Mouse (Mus musculus) lung, embryonic 16.5 days (tissue): ENCODE measurements around the gene Atcay. TPM values are rescaled to one million over a fixed set of nuclear protein-coding genes. Genes with fewer than 3 reads are reported as not detected.

Experiments
- ATAC-seq: fragments of 200-750 bp; cut with Nextera tagmentation; 2 replicates; pipeline ENCODE4 v1.8.0; 2017; ENCODE audit warnings: low read depth, mild to moderate bottlenecking, moderate library complexity
- H3K27ac ChIP-seq: fragments of 300-500 bp; sonication (generic); 2 replicates; pipeline ENCODE4 v1.5.1; 2014; ENCODE audit warnings: mild to moderate bottlenecking, control low read depth, low read length
- H3K27me3 ChIP-seq: fragments of 300-500 bp; sonication (generic); 2 replicates; pipeline ENCODE4 v1.6.1; 2014; ENCODE audit warnings: low read depth, low read length, mixed read lengths; ENCODE audit not compliant: control insufficient read depth, insufficient read depth
- H3K36me3 ChIP-seq: fragments of 300-500 bp; sonication (generic); 2 replicates; pipeline ENCODE4 v1.6.1; 2014; ENCODE audit warnings: low read length; ENCODE audit not compliant: control insufficient read depth, insufficient read depth
- H3K4me1 ChIP-seq: fragments of 300-500 bp; sonication (generic); replicated peaks from 2 replicates; pipeline ENCODE4 v1.6.1; 2014; ENCODE audit warnings: low read length, mixed read lengths; ENCODE audit not compliant: control insufficient read depth, insufficient read depth
- H3K4me2 ChIP-seq: fragments of 300-500 bp; sonication (generic); 2 replicates; pipeline ENCODE4 v1.6.1; 2014; ENCODE audit warnings: low read depth, low read length, control low read depth
- H3K4me3 ChIP-seq: fragments of 300-500 bp; sonication (generic); 2 replicates; pipeline ENCODE4 v1.5.1; 2014; ENCODE audit warnings: mild to moderate bottlenecking, low read length, control low read depth
- H3K9ac ChIP-seq: fragments of 300-500 bp; sonication (generic); 2 replicates; pipeline ENCODE4 v1.6.1; 2014; ENCODE audit warnings: low read length, control low read depth
- H3K9me3 ChIP-seq: fragments of 300-500 bp; sonication (generic); 2 replicates; pipeline ENCODE4 v1.6.1; 2016; ENCODE audit warnings: low read length; ENCODE audit not compliant: control insufficient read depth
- WGBS: fragments of 180-500 bp; shearing (Covaris S2); extraction: QIAGEN DNeasy Blood & Tissue Kit; methylation state at CpG from one replicate; pipeline ENCODE4 v1.1.7; 2014; 5-methylcytosine and 5-hydroxymethylcytosine counted together
- polyA plus RNA-seq: library from polyadenylated mRNA; unstranded; fragments of >200 nt; fragmentation: Nextera tagmentation; extraction: Ambion mirVana; gene quantifications from 2 replicates; pipeline ENCODE4 v1.2.1, GENCODE M21; 2015

Gene Atcay
- polyA plus RNA-seq, 1 experiment from 2014 or later = 0.36 TPM

DNA sequence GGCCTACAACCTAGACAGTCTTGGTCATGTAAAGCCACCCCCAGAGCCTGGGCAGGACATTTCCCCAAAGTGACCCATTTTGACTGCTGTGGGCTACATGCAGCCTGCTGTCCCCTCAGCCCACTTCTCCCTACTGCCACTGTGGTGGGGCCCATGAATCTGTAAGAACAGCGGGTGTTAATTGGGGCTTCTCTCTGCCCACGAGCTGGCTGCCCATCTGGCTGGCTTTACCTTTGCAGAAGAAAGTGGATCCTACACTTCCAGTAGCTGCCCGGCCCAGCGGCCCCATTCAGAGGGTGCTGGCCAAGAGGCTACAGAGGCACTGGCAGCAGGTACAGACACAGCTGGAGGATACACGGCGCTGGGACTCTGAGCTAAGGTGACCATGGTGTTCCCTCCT lies 14.5 kb upstream of the Atcay start:
- Histone ChIP-seq H3K36me3 (no peaks in the 10 kb centered on the region), H3K9ac (peak overlapping the region; percentile 20; the same call in 1 of the 2 replicates), H3K4me3 (no peak overlapping the region), H3K4me1 (no peaks in the 10 kb centered on the region), H3K4me2 (no peak overlapping the region), H3K27me3 (peaks cover 7% of the 10 kb centered on the region), H3K9me3 (no peaks in the 10 kb centered on the region), H3K27ac (no peak overlapping the region)
- WGBS = 75% methylated on average over 6 of the region's 6 CpGs
- ATAC-seq = no peak

DNA sequence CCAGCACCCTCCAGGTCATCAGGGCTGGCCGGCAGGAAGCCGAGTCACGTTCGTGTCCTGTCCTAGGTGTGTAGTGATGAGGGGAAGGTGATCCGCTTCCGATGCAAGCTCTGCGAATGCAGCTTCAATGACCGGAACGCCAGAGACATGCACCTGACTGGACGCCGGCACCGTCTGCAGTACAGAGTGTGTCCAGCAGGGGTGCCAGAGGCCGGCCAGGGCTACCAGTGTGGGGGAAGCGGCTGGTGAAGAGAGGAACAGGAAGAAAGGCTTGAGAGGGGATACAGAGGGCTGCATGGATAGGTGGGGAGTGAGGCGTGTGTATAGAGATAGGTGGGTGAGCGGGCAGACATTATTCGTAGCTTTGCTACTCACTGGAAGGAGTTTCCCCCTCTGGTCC lies 14.0 kb upstream of the Atcay start:
- no peaks in the 10 kb centered on the region for H3K9me3 ChIP-seq
- peak; percentile 57; the same call in 1 of the 2 replicates for ATAC-seq
- H3K4me1 ChIP-seq = no peaks in the 10 kb centered on the region
- no peak overlapping the region for H3K27ac ChIP-seq
- H3K4me2 ChIP-seq = no peak overlapping the region
- H3K36me3 ChIP-seq = no peaks in the 10 kb centered on the region
- no peak overlapping the region for H3K9ac ChIP-seq
- peaks cover 13% of the 10 kb centered on the region for H3K27me3 ChIP-seq
- H3K4me3 ChIP-seq = no peak overlapping the region
- 5% methylated on average over 17 of the region's 17 CpGs for WGBS

DNA sequence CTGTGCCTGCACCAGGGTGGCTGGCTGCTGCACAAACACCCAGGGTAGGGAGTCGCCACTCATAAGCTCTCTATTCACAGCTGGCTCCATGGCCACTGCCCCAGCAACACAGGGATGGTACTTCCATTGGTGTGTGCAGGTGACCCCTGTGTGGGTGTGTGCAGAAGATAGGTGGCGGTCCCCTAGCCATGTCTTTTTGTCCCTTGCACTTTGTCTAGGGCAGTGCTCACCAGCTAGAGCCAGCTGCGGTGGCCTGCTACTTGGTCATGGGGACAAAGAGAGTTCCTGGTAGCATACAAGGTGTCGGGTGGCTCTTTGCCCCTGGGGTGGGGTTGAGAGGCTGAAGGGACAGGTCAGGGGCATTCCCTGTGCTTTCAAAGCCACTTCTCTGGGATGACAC lies 13.5 kb upstream of the Atcay start:
- no peaks in the 10 kb centered on the region for H3K9me3 ChIP-seq
- H3K27me3 ChIP-seq = peaks cover 17% of the 10 kb centered on the region
- H3K4me2 ChIP-seq = no peak overlapping the region
- no peaks in the 10 kb centered on the region for H3K36me3 ChIP-seq
- no peak overlapping the region for H3K4me3 ChIP-seq
- ATAC-seq = 0 out of 2 replicates have a peak, but pooled peaks have one; percentile 6
- 75% methylated on average over 4 of the region's 4 CpGs for WGBS
- H3K4me1 ChIP-seq = no peaks in the 10 kb centered on the region
- H3K9ac ChIP-seq = no peak overlapping the region
- no peak overlapping the region for H3K27ac ChIP-seq

DNA sequence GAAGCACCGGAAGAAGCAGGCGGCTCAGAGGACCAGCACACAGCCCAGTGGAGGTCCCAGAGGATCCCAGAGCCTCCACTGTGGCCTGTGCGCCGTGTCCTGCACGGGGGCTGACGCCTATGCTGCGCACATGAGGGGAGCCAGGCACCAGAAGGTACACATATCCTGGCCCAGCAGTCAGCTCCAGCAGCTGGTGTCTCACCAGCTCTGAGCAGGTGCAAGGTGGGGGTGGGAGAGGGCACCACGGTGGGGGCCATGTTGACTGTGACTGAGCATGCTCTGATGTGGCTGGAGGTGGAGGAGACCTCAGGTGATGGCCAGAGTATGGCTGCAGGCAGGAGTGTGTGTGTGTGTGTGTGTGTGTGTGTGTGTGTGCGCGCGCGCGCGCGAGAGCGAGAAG lies 11.4 kb upstream of the Atcay start:
- no peak overlapping the region for H3K4me3 ChIP-seq

DNA sequence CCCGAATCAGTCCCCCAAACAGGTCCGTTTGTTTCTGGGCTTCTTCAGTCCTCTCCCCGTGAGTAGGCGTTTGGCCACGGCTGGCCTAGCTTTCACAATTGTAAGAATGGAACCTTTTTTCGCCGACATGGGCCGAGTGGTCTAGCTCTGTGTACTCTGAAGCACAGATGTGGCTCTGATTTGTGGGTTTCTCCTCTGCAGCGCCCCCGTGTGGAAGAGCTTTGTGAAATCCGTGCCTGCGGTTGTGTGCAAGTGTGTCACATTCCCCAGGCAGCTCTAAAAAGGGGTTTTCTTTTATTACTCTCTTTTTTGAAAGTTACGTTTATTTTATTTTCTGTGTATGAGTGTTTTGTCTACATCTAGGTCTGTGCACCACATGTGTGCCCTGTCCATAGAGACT lies 10.2 kb upstream of the Atcay start:
- Histone ChIP-seq H3K4me3 (no peak overlapping the region), H3K27ac (no peak overlapping the region), H3K4me2 (no peak overlapping the region), H3K36me3 (no peaks in the 10 kb centered on the region), H3K9ac (no peak overlapping the region), H3K4me1 (no peaks in the 10 kb centered on the region), H3K9me3 (no peaks in the 10 kb centered on the region), H3K27me3 (peaks cover 20% of the 10 kb centered on the region)
- WGBS = 21% methylated on average over 13 of the region's 13 CpGs
- no peak for ATAC-seq

More for the DNA sequence above, 11.4 kb upstream of the Atcay start:
- Histone ChIP-seq H3K9me3 (no peaks in the 10 kb centered on the region), H3K9ac (no peak overlapping the region), H3K36me3 (no peaks in the 10 kb centered on the region), H3K27me3 (peaks cover 20% of the 10 kb centered on the region), H3K4me2 (no peak overlapping the region), H3K27ac (no peak overlapping the region), H3K4me1 (no peaks in the 10 kb centered on the region)
- ATAC-seq = no peak
- 89% methylated on average over 16 of the region's 16 CpGs for WGBS

DNA sequence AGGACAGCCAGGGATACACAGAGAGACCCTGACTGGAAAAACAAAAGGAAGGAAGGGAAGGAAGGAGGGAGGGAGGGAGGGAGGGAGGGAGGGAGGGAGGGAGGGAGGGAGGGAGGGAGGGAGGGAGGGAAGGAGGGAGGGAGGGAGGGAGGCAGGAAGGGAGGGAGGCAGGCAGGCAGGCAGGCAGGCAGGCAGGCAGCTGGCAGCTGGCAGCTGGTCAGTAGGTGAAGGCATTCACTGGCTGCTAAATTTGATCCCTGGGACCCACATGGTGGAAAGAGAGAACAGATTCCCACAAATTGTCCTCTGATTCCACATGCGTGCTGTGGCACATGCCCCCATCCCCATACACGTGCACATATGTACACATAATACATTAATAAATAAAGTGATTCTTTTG lies 8.0 kb upstream of the Atcay start:
- Histone ChIP-seq H3K4me1 (peaks cover 3% of the 10 kb centered on the region), H3K9me3 (no peaks in the 10 kb centered on the region), H3K27ac (no peak overlapping the region), H3K9ac (no peak overlapping the region), H3K36me3 (no peaks in the 10 kb centered on the region), H3K4me3 (no peak overlapping the region), H3K4me2 (no peak overlapping the region), H3K27me3 (peaks cover 20% of the 10 kb centered on the region)
- no peak for ATAC-seq
- WGBS = 71% methylated on average over 2 of the region's 2 CpGs

DNA sequence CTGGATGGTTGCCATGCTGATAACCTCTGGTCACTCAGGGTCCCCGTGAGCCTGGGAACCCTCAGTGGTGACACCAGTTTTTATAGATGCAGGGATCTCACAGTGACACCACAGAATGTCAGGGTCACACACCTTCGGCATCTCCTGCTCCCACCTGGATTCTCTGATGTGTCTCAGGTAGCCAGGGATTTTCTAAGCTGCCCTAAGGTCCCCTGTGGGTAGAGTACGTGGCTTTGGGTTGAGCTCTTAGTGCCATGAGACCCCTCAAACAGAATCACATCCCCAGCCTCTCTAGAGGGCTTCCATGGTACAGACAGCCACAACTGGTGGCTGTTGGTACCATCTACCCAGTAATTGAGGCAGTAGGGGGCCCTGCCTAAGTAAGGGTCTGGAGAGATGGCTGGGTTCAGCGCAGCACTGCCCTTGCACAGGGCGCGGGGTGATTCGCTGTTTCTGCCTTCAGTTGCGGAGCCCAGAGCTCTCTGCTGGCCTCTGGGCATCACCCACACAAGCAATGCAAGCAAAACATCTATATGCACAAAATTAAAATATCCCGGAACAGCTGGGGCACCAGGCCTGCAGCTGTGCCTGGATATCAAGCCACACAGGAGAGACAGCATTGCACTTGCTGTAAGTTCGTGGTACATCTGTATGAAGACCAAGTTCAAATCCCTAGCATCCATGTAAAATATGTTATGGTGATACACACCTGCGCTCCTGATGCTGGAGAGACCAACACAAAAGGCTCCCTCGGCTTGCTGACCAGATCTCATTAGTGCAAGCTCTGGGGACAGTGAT lies 6.0 kb upstream of the Atcay start:
- no peak overlapping the region for H3K9ac ChIP-seq
- no peak for ATAC-seq
- H3K4me3 ChIP-seq = no peak overlapping the region
- H3K9me3 ChIP-seq = no peaks in the 10 kb centered on the region
- H3K36me3 ChIP-seq = no peaks in the 10 kb centered on the region
- peaks cover 6% of the 10 kb centered on the region for H3K4me1 ChIP-seq
- no peak overlapping the region for H3K27ac ChIP-seq
- H3K4me2 ChIP-seq = no peak overlapping the region
- 80% methylated on average over 12 of the region's 12 CpGs for WGBS
- peaks cover 20% of the 10 kb centered on the region for H3K27me3 ChIP-seq

DNA sequence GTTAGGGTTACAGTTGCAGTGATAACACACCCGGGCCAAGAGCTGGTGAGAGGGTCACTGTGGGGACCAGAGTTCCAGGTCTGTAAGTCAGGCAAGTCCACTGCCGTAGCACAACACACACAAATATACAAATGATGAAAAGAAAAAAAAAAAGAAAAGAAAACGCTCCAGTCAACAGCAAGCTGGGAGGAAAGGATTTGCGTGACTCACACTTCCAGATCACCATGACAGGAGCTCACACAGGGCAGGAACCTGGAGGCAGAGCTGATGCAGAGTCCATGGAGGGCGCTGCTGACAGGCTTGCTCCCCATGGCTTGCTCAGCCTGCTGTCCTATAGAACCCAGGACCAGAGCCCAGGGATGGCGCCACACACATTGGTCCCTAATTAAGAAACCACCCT lies 3.6 kb upstream of the Atcay start:
- H3K9me3 ChIP-seq = no peaks in the 10 kb centered on the region
- H3K4me2 ChIP-seq = no peak overlapping the region
- no peak overlapping the region for H3K9ac ChIP-seq
- no peak overlapping the region for H3K27ac ChIP-seq
- no peak for ATAC-seq
- 63% methylated on average over 6 of the region's 6 CpGs for WGBS
- H3K36me3 ChIP-seq = no peaks in the 10 kb centered on the region
- H3K4me3 ChIP-seq = no peak overlapping the region
- peaks cover 6% of the 10 kb centered on the region for H3K4me1 ChIP-seq
- H3K27me3 ChIP-seq = peaks cover 25% of the 10 kb centered on the region

DNA sequence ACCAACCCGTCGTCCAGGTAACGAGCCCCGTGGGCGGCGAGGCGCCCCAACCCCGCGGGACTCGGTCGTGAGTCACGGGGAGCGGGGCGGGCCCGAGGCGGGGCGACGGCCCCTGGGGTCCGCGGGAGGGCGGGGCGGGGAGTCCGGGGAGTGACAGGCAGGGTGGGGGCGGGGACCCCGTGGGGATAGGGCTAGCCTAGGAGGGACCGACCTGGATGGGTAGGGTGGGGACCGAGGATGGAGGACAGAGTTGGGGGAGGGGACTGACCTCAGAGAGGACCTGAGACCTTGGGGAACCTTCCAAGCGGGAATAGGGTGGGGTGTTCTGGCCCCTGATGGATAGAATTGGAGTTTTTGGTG lies 2.6 kb upstream of the Atcay start:
- peaks cover 6% of the 10 kb centered on the region for H3K4me1 ChIP-seq
- no peaks in the 10 kb centered on the region for H3K36me3 ChIP-seq
- peak overlapping the region; percentile 82 for H3K9ac ChIP-seq
- 2% methylated on average over 25 of the region's 28 CpGs for WGBS
- H3K4me3 ChIP-seq = peak overlapping the region; percentile 75
- H3K27ac ChIP-seq = no peak overlapping the region
- peaks cover 28% of the 10 kb centered on the region for H3K27me3 ChIP-seq
- no peaks in the 10 kb centered on the region for H3K9me3 ChIP-seq
- peak overlapping the region; percentile 76 for H3K4me2 ChIP-seq
- peak; percentile 75 for ATAC-seq
